ENCODE assay signal across 11 mouse cellular contexts in genomic region chr7:139063406-139063805, GRCm38 (mm10). TPM values are rescaled to one million over a fixed set of nuclear protein-coding genes. Genes with fewer than 3 reads are reported as not detected.
DNase-seq lines count a peak whose midpoint lies in the region; ATAC-seq and TF ChIP-seq lines count a peak whose summit lies in the region.
"Had no signal": no experiment of that assay in that cellular context is flagged by ENCODE, and none has a peak within 500 bp of the region (broad histone marks: within the 10 kb centered on the region; RNA-seq: fewer than 3 reads in every experiment).

No protein-coding gene starts in this region.

- no peaks in the 10 kb centered on the region for H3K9me3 ChIP-seq in liver, postnatal 0 days (ENCODE audit: low read length)
- H3K9me3 ChIP-seq: heart, embryonic 13.5 days; liver, embryonic 13.5 days had no signal

- intact Hi-C loops in gastrocnemius, adult 2 months (cut with DNase I): no loop called here
- intact Hi-C loops in gastrocnemius, postnatal 36 days (cut with DNase I): no loop called here

- no peak for ATAC-seq in liver, postnatal 0 days

- peak; percentile 10 for DNase-seq in gastrocnemius, adult 2 months
- DNase-seq in gastrocnemius, postnatal 36 days: no peak
- DNase-seq in liver, postnatal 0 days: peak; percentile 31
- DNase-seq in liver (no peak), NIH3T3 (ENCODE audit: low read depth) (peak; percentile 9)
- peak; percentile 11 for DNase-seq in induced T-regulatory cell, adult 2 months (ENCODE audit: low read depth)
- DNase-seq in T-cell, adult 2 months (ENCODE audit: low spot score): no peak
- no peak for DNase-seq in spleen, postnatal 4 days (ENCODE audit: low spot score in 2 of 2)
- DNase-seq: liver, embryonic 13.5 days; right cerebral cortex, postnatal 25 days had no signal

- no peaks in the 10 kb centered on the region for H3K4me1 ChIP-seq in liver, postnatal 0 days (ENCODE audit: insufficient read depth)
- H3K4me1 ChIP-seq: heart, embryonic 13.5 days; liver, embryonic 13.5 days had no signal

- H3K27me3 ChIP-seq in liver, postnatal 0 days (ENCODE audit: insufficient read depth, low read length): no peaks in the 10 kb centered on the region
- H3K27me3 ChIP-seq: liver, embryonic 13.5 days had no signal

- TF ChIP-seq CTCF in gastrocnemius, adult 2 months (IDR thresholded peaks at IDR 0.05): no peak
- TF ChIP-seq CTCF in liver, postnatal 0 days (IDR thresholded peaks at IDR 0.05; ENCODE audit: low read depth): peak; percentile 55

- H3K36me3 ChIP-seq in liver, postnatal 0 days (replicated peaks; ENCODE audit: insufficient read depth, low read length): no peaks in the 10 kb centered on the region
- H3K36me3 ChIP-seq: heart, embryonic 13.5 days; liver, embryonic 13.5 days had no signal

- TF ChIP-seq EP300 in liver, postnatal 0 days (IDR thresholded peaks at IDR 0.05; ENCODE audit: low read depth): no peak

- WGBS in liver, postnatal 0 days (ENCODE audit: insufficient replicate concordance): 49% methylated on average over 4 of the region's 4 CpGs

- H3K4me2 ChIP-seq in liver, postnatal 0 days (ENCODE audit: low read depth, low read length): no peak overlapping the region
- H3K4me2 ChIP-seq: heart, embryonic 13.5 days; liver, embryonic 13.5 days had no signal

- no peak overlapping the region for H3K4me3 ChIP-seq in gastrocnemius, adult 2 months
- H3K4me3 ChIP-seq in liver, postnatal 0 days (ENCODE audit: low read depth, low read length): no peak overlapping the region
- H3K4me3 ChIP-seq: heart, embryonic 13.5 days; liver, embryonic 13.5 days had no signal

- H3K27ac ChIP-seq in gastrocnemius, adult 2 months: no peak overlapping the region
- H3K27ac ChIP-seq in liver, postnatal 0 days (ENCODE audit: low read depth): no peak overlapping the region
- H3K27ac ChIP-seq: heart, embryonic 13.5 days; liver, embryonic 13.5 days had no signal

- no peak overlapping the region for H3K9ac ChIP-seq in liver, postnatal 0 days (replicated peaks)
- H3K9ac ChIP-seq: heart, embryonic 13.5 days; liver, embryonic 13.5 days had no signal

RNA-seq across cellular contexts. Expression of gene Dpysl4, which starts 22.4 kb away (rescaled TPM):
- under 1 TPM; 0.23 to 0.75 TPM for total RNA-seq in gastrocnemius, adult 2 months (2021)
- total RNA-seq in gastrocnemius, postnatal 36 days (2021): under 1 TPM; 0.30 to 0.51 TPM
- 0.04 TPM in 1 of 2 replicates, not detected in the other for polyA plus RNA-seq in liver, postnatal 0 days (2015; fragmentation: Nextera tagmentation; extraction: Ambion mirVana)

Comparison
In these comparisons a context has a peak if more than half of its experiments do, and no peak if none do; other contexts are left out.
1. DNase-seq: peak in gastrocnemius, adult 2 months (single experiment), liver, postnatal 0 days (single experiment), NIH3T3 (single experiment) and induced T-regulatory cell, adult 2 months (single experiment); none in gastrocnemius, postnatal 36 days (0 of 2), liver (single experiment), T-cell, adult 2 months (single experiment) and spleen, postnatal 4 days (0 of 2).